Mouse (Mus musculus): ENCODE data around the gene Shank2. TPM values are rescaled to one million over a fixed set of nuclear protein-coding genes. Genes with fewer than 3 reads are reported as not detected.

Gene Shank2
- polyA plus RNA-seq, 1 experiment from 2014 or later: 1.5 TPM

- Histone ChIP-seq H3K4me1 (no peaks in the 10 kb centered on the region), H3K4me3 (no peak overlapping the region), H3K4me2 (no peak overlapping the region), H3K36me3 (no peaks in the 10 kb centered on the region), H3K27ac (no peak overlapping the region), H3K9me3 (no peaks in the 10 kb centered on the region), H3K27me3 (no peaks in the 10 kb centered on the region), H3K9ac (no peak overlapping the region)
- no peak for ATAC-seq (ENCODE audit: insufficient number of reproducible peaks, insufficient read depth, low FRiP score, low TSS enrichment, low read depth)
- 51% methylated on average over 4 of the region's 4 CpGs for WGBS
These were observed 109.4 kb downstream of the Shank2 start for GRCm38 (mm10) chr7:144111026-144111604.

GRCm38 (mm10) chr7:144111981-144112380 lies 110.3 kb downstream of the Shank2 start:
- H3K9me3 ChIP-seq: no peaks in the 10 kb centered on the region
- WGBS: 69% methylated on average over 3 of the region's 3 CpGs
- no peaks in the 10 kb centered on the region for H3K36me3 ChIP-seq
- H3K4me3 ChIP-seq: no peak overlapping the region
- H3K27me3 ChIP-seq: no peaks in the 10 kb centered on the region
- H3K4me2 ChIP-seq: no peak overlapping the region
- H3K4me1 ChIP-seq: no peaks in the 10 kb centered on the region
- no peak for ATAC-seq (ENCODE audit: insufficient number of reproducible peaks, insufficient read depth, low FRiP score, low TSS enrichment, low read depth)
- no peak overlapping the region for H3K9ac ChIP-seq
- no peak overlapping the region for H3K27ac ChIP-seq

- ATAC-seq (ENCODE audit: insufficient number of reproducible peaks, insufficient read depth, low FRiP score, low TSS enrichment, low read depth): no peak
- 73% methylated on average over 3 of the region's 3 CpGs for WGBS
These were observed 112.5 kb downstream of the Shank2 start for GRCm38 (mm10) chr7:144114230-144114629.

GRCm38 (mm10) chr7:144119562-144119961 lies 117.8 kb downstream of the Shank2 start:
- Histone ChIP-seq H3K9ac (no peak overlapping the region), H3K4me1 (no peaks in the 10 kb centered on the region), H3K27ac (no peak overlapping the region), H3K4me2 (no peak overlapping the region), H3K36me3 (no peaks in the 10 kb centered on the region), H3K4me3 (no peak overlapping the region), H3K9me3 (no peaks in the 10 kb centered on the region), H3K27me3 (no peaks in the 10 kb centered on the region)
- ATAC-seq (ENCODE audit: insufficient number of reproducible peaks, insufficient read depth, low FRiP score, low TSS enrichment, low read depth): no peak
- WGBS: 87% methylated on average over 1 of the region's 1 CpGs

More at GRCm38 (mm10) chr7:144114230-144114629, 112.5 kb downstream of the Shank2 start:
- Histone ChIP-seq H3K27ac (no peak overlapping the region), H3K9ac (no peak overlapping the region), H3K4me1 (no peaks in the 10 kb centered on the region), H3K4me2 (no peak overlapping the region), H3K9me3 (no peaks in the 10 kb centered on the region), H3K4me3 (no peak overlapping the region), H3K36me3 (no peaks in the 10 kb centered on the region), H3K27me3 (no peaks in the 10 kb centered on the region)

- WGBS: 74% methylated on average over 22 of the region's 22 CpGs
- Histone ChIP-seq H3K9me3 (no peaks in the 10 kb centered on the region), H3K27ac (no peak overlapping the region)
These were observed 131.1 kb downstream of the Shank2 start for GRCm38 (mm10) chr7:144132699-144133387.

GRCm38 (mm10) chr7:144133388-144133998 lies 131.8 kb downstream of the Shank2 start:
- H3K36me3 ChIP-seq: no peaks in the 10 kb centered on the region
- H3K9ac ChIP-seq: no peak overlapping the region
- H3K4me3 ChIP-seq: no peak overlapping the region
- H3K9me3 ChIP-seq: no peaks in the 10 kb centered on the region
- no peaks in the 10 kb centered on the region for H3K27me3 ChIP-seq
- H3K27ac ChIP-seq: no peak overlapping the region
- 69% methylated on average over 9 of the region's 9 CpGs for WGBS
- no peak for ATAC-seq (ENCODE audit: insufficient number of reproducible peaks, insufficient read depth, low FRiP score, low TSS enrichment, low read depth)
- no peak overlapping the region for H3K4me2 ChIP-seq
- no peaks in the 10 kb centered on the region for H3K4me1 ChIP-seq

More at GRCm38 (mm10) chr7:144132699-144133387, 131.1 kb downstream of the Shank2 start:
- Histone ChIP-seq H3K4me1 (no peaks in the 10 kb centered on the region), H3K4me2 (no peak overlapping the region), H3K36me3 (no peaks in the 10 kb centered on the region), H3K4me3 (no peak overlapping the region), H3K9ac (no peak overlapping the region), H3K27me3 (no peaks in the 10 kb centered on the region)
- no peak for ATAC-seq (ENCODE audit: insufficient number of reproducible peaks, insufficient read depth, low FRiP score, low TSS enrichment, low read depth)

GRCm38 (mm10) chr7:144134699-144135098 lies 133.0 kb downstream of the Shank2 start:
- Histone ChIP-seq H3K27me3 (no peaks in the 10 kb centered on the region), H3K9me3 (no peaks in the 10 kb centered on the region), H3K4me2 (no peak overlapping the region), H3K4me1 (no peaks in the 10 kb centered on the region), H3K4me3 (no peak overlapping the region), H3K9ac (no peak overlapping the region), H3K36me3 (no peaks in the 10 kb centered on the region), H3K27ac (no peak overlapping the region)
- ATAC-seq (ENCODE audit: insufficient number of reproducible peaks, insufficient read depth, low FRiP score, low TSS enrichment, low read depth): no peak
- WGBS: 92% methylated on average over 11 of the region's 11 CpGs

- Histone ChIP-seq H3K36me3 (no peaks in the 10 kb centered on the region), H3K9ac (no peak overlapping the region), H3K4me2 (no peak overlapping the region), H3K4me1 (peaks cover 8% of the 10 kb centered on the region), H3K27me3 (no peaks in the 10 kb centered on the region), H3K9me3 (no peaks in the 10 kb centered on the region), H3K27ac (no peak overlapping the region), H3K4me3 (no peak overlapping the region)
- ATAC-seq (ENCODE audit: insufficient number of reproducible peaks, insufficient read depth, low FRiP score, low TSS enrichment, low read depth): no peak
- WGBS: 76% methylated on average over 2 of the region's 2 CpGs
These were observed 136.1 kb downstream of the Shank2 start for GRCm38 (mm10) chr7:144137827-144138226.

- Histone ChIP-seq H3K4me3 (no peak overlapping the region), H3K9ac (no peak overlapping the region), H3K27ac (no peak overlapping the region), H3K4me1 (peaks cover 8% of the 10 kb centered on the region), H3K36me3 (no peaks in the 10 kb centered on the region), H3K27me3 (no peaks in the 10 kb centered on the region), H3K9me3 (no peaks in the 10 kb centered on the region), H3K4me2 (no peak overlapping the region)
- 57% methylated on average over 2 of the region's 2 CpGs for whole genome bisulfite sequencing
- ATAC-seq (ENCODE audit: insufficient number of reproducible peaks, insufficient read depth, low FRiP score, low TSS enrichment, low read depth): no peak
These were observed 136.7 kb downstream of the Shank2 start for GRCm38 (mm10) chr7:144138476-144138875.

- no peak overlapping the region for H3K4me3 ChIP-seq
- WGBS: 75% methylated on average over 2 of the region's 2 CpGs
- H3K27ac ChIP-seq: no peak overlapping the region
- peaks cover 8% of the 10 kb centered on the region for H3K4me1 ChIP-seq
- no peak overlapping the region for H3K4me2 ChIP-seq
- H3K9me3 ChIP-seq: no peaks in the 10 kb centered on the region
- H3K27me3 ChIP-seq: no peaks in the 10 kb centered on the region
- no peaks in the 10 kb centered on the region for H3K36me3 ChIP-seq
- no peak overlapping the region for H3K9ac ChIP-seq
- ATAC-seq (ENCODE audit: insufficient number of reproducible peaks, insufficient read depth, low FRiP score, low TSS enrichment, low read depth): no peak
These were observed 138.0 kb downstream of the Shank2 start for GRCm38 (mm10) chr7:144139691-144140090.

- WGBS: 73% methylated on average over 3 of the region's 3 CpGs
- no peaks in the 10 kb centered on the region for H3K27me3 ChIP-seq
- no peaks in the 10 kb centered on the region for H3K36me3 ChIP-seq
- no peak for ATAC-seq (ENCODE audit: insufficient number of reproducible peaks, insufficient read depth, low FRiP score, low TSS enrichment, low read depth)
- no peaks in the 10 kb centered on the region for H3K9me3 ChIP-seq
- H3K4me3 ChIP-seq: no peak overlapping the region
- peaks cover 8% of the 10 kb centered on the region for H3K4me1 ChIP-seq
- H3K27ac ChIP-seq: no peak overlapping the region
- H3K4me2 ChIP-seq: no peak overlapping the region
- no peak overlapping the region for H3K9ac ChIP-seq
These were observed 138.7 kb downstream of the Shank2 start for GRCm38 (mm10) chr7:144140470-144140869.

- Histone ChIP-seq H3K36me3 (no peaks in the 10 kb centered on the region), H3K9me3 (no peaks in the 10 kb centered on the region), H3K27ac (no peak overlapping the region), H3K4me1 (peaks cover 8% of the 10 kb centered on the region), H3K9ac (no peak overlapping the region), H3K27me3 (no peaks in the 10 kb centered on the region), H3K4me3 (no peak overlapping the region), H3K4me2 (no peak overlapping the region)
- 54% methylated on average over 4 of the region's 4 CpGs for WGBS
- no peak for ATAC-seq (ENCODE audit: insufficient number of reproducible peaks, insufficient read depth, low FRiP score, low TSS enrichment, low read depth)
These were observed 140.3 kb downstream of the Shank2 start for GRCm38 (mm10) chr7:144142036-144142435.
